Mouse (Mus musculus): ENCODE measurements around the gene Serpinb9.

DNA sequence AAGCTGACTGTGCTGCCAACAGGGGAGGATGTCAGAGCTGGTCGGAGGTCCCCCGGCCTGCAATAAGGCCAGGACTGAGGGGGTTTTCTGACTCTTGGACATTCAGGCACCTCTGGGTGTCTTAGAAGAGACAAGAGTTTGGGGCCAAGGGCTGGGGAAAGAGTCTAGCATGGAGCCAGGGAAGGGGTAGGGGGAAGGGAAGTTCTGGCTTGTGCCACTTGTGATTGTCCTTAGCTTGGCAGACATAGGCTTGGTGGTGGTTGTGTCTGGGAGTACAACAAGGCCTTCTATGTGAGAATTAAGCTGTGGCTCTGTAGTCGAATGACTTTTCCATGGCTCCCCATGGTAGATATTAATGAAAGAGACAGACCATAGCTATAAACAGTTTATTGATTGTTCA lies 40.5 kb downstream of the Serpinb9 start:
- TF ChIP-seq CTCF (IDR thresholded peaks at IDR 0.05; ENCODE audit: borderline replicate concordance, control insufficient read depth, extremely low read depth, insufficient read depth, low read length, poor library complexity) (no peak), POLR2A (IDR thresholded peaks at IDR 0.05; ENCODE audit: control insufficient read depth, extremely low read depth, insufficient read depth, low read length, poor library complexity) (no peak)
